Mouse (Mus musculus) fibroblast of lung, adult 2 months (primary cell): ENCODE measurements around the gene Nrde2.
A peak's percentile ranks its signal among the peaks of the same experiment; 100 is the strongest.

ENCODE experiments used
- DNase-seq: peaks from one replicate; pipeline ENCODE4 v3.0.0-alpha.2; 2011; ENCODE audit warnings: low read depth

The Nrde2 gene

DNA sequence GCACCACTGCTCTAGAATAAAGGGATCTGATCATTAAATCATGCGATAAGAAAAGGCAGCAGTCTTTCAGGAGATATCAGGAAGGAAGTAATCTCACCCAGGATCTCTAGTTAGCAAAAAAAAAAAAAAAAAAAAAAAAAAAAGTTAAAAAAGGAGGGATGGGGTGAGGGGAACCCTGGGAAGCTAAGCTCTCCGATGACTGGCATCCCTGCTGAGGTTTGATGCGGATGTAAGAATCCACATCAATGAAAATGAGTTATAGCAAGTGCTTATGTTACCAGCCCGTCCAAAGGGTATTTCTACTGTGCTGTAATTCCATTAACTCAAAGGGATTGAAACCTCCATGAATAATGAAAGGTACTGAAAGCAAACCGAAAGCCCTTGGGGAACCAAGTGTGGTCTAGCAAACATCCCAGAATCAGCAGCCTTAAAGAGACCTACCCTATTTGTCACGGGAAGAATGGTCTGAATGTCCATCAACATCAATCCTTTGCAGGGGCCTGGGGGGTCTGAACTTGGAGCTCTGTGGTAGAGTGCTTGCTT is 19.5 kb upstream of the Nrde2 start:
- no peak for DNase-seq

DNA sequence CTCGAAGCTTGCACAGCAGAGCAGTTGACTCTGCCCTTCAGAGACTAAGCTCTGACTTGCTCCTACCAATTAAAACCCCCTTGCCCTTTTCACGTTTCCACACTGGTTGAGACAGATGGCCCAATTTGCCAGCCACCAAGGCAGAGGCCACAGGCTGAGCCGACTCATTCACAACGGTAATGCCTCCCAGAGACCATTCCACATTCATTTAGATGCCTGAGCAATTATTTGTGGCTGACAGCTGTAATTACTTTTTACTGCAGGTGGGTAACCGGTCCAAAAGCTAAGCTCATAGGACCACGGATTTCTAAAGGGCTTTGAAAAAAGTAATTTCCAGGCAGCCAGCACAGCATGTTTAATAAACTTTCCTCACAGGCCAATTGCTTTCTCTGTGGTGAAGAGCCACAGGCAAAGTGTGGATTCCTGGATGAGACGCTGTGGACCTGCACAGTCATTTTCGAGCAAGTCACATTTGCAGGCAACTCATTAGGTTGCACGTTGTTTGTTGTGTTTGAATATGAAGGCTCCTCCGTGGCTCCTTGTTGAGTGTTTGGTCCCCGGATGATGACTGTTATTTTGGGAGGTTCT is 17.1 kb upstream of the Nrde2 start:
- DNase-seq, result no peak

DNA sequence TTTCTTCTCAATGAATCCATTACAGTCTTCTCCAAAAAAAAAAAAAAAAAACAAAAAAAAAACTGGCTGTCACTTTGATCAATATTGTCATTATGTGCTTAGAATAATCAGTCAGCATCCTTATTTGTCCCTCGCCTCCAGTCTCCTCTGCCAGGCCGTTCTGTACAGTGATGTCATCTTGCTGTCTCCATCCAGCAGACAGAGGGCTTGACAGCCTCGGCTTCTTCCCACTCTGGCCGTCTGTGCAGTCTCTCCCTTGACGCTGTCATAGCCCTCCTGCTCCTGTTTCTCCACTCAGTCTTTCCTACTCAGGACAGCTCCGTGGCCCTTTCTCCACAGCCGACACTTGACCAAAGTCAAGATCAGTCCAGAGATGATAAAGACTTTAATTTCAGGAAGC is 13.0 kb upstream of the Nrde2 start:
- DNase-seq, result no peak

DNA sequence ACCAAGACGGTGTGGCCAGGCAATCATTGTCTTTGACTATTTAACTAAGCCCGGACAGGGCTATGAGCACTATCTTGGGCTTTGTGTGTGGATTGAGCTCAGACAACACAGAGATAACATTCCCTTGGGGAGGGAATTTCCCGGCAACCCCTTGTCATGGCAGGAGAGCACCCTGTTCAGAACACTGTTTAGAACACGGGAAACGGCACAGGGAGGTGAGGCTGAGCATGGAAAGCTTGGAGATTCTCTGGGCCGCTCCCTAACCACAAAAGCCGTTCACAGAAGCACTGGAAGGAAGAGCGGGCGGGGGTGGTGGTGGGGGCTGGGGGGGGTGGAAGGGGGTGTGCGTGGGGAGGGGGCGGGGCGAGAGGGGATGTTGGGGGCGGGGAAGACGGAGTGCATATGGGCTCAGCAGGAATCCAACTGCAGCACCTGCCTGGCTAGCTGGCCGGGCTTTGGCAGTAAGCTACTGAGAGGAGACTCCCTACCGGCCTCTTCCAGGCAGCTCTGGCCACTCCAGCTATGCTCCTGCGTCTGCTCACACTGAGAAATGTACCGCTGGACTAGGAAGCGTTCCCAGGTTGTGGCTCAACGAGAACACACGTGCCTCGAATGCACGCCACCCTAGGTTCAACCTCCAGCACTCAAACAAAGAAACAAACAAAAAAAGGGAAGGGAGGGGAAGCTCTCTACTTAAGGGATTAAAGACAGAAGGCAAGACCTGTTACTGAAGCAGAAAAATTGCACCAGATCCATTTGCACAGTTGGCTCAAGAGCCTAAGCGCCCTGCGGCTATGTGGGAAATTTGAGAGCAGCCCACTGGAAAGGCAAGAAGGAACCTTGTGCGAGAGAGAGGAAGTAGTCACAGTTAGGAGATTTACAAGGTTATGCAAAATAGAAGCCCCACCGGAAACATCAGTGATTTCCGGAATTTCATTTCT is 8.7 kb upstream of the Nrde2 start:
- DNase-seq, result no peak

DNA sequence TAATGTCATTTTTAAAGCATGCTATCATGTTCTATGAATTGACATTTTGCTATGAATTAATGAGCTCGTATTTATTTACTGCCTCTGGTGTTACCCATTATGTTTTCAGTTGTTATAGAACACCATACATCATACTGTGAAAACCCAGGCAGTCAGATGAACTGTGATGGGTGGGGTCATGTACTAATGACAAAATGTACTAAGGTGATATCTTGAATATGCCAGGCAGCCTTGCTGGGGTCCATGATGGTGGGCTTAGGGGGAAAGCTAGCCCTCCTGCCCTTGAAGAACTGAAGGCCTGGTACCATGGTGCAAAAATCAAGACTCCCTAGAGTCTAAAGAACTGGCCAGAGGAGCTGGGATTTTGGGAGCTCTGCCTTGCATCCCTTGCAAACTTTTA is 8.0 kb upstream of the Nrde2 start:
- no peak for DNase-seq

DNA sequence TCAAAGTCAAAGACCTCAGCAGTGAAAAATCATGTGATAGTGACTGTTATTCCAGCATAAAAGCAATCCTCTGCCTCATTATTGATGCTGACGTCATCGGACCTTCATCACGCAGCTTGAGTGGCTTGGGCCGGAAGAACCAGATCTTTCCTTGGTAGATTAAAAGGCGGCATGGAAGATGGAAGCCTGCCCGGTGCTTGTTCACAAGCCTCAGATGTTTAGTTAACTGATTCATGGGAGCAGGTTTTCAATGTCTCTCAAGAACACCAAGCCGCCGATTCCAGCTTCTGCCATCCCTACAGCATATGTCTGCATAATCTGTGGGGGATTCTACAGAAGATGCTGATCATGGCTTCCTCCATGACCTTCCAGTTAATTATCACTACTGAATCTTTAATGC is 7.5 kb upstream of the Nrde2 start:
- no peak for DNase-seq

DNA sequence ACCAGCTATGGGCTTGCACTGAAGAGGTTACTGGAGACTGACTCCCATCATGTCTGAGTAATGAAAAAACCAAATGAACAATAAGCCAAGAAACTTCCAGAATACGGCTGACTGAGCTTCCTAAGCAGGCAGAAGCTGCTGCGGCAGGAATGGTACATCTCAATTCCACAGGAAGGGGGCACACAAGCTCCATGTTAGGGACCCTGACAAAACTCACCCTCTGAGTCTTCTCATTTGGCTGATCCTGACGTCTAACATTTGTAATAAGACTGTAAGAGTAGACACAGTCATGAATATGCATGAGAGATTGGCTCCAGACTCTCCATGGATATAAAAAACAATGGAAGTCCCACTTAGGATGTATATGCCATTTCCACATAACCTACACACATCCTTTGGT is 6.7 kb upstream of the Nrde2 start:
- DNase-seq, result no peak

DNA sequence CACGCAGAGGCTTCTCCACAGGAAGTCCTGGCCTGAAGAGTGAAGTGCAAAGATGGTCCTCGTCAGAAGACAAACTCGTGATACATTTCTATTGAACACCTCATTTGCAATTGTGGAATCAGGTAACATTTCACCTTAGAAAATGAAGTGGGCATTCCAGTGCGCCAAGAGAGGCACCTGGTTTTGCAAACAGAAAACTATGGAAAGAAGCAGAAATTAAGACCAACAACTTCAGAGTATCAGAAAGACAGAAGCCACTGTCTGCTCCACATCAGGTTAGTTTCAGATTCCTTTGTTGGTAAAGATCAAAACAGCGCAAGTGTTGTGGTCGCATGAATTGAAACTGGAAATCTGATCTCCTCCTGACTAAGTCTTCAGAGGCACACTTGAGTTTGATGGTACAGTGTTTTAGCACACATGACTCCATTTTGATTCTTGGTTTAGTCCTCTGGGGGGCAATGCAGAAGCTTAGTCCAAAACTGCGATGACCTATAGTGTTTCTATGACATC is 5.6 kb upstream of the Nrde2 start:
- DNase-seq, result no peak

DNA sequence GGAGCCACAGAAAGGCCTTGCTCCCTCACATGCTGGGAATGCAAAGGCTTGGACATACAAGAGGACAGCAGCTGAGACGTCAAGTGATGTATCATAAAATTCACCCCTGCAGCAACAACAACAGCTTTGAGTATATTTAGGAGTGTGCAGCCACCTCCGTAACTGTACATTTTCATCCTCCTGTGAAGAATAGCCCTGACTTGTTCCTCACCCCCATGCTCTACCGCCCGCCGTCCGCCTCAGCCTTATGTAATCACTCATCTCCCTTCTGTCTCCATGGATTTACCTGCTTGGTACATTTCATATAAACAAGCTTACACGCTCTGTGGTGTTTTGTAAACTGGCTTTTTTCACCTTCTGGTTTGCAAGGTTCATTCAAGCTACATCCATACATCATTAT is 7.0 kb downstream of the Nrde2 start:
- no peak for DNase-seq

DNA sequence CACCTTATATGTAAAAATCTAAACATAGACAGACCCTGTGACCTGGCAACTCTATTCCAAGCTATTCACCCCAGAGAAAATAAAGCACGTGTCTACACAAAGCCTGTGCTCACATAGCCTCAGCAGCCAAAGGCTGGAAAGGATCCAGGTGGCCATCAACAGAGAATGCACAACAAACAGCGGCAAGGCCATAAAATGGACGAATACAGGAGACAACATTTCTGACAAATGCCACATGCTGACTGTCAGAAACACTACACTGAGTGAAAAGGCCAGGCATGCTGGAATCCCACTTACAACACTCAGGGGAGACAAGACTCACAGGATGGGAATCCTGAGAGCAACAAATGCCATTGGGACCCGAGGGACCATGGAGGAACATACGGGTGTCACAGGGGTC is 15.2 kb downstream of the Nrde2 start:
- DNase-seq, result no peak

DNA sequence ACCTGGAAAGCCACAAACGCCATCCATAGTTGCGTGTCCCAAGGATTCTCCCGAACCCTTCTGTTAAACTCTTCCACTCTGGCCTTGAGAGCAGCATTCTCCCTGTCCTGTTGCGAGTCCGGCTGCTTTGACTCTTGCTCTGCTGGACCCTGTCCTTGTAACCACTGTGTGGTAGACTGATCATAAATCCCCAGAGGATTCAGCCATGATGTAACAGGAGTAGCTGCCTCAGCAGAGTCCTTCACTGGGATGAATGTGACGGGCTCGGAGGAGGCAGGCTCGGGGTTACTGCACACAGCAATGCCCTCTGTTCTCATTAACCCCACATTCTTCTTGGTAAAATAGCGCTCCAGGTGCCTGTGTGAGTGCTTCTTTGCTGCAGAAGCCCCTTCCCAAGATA is 15.7 kb downstream of the Nrde2 start:
- no peak for DNase-seq

DNA sequence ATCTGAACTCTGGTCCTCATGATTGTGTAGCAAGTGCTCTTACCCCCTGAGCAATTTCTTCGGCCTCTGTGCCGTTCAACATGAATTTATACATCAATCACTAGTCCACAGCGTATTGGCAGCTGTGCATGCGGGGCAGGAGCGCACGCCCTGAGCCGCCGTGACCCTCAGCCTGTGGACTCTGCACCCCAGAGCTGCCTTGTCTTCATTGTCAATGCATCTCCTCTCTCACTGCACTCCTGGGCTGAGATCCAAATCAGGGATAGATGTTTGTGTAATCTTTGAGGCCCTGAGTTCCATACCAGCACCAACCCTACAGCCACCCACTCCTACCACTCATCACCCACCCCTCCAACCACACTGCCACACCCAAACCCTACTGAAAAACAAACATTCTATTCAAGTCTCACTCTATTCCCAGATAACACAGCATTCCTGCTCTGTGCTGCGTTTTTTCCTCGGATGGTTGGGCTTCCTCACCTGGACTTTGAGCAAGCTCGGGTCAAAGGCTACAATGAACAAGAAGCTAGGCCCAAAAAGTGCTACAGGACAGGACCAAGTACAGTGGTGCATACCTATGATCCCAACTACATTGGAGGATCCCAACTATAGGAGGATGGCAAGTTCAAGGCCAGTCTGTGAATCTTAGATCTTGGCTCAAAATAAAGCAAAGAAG is 16.5 kb downstream of the Nrde2 start:
- no peak for DNase-seq

DNA sequence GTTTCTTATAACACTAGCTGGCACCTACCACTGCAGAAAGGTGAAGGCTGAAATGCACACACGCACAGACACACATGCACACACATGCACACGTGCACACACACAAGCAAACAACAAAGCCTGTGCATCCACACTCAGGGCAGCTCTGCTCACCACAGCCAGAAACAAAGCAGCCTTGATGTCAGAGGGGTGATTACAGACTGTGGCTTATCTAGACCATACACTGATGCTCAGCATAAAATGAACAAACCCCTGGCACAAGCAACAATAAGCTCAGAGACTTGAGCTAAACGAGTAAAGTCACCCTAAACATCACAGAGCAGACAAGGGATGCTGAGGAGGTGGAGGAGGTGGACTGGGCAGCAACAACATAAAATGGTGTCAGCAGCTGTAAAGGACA is 24.3 kb downstream of the Nrde2 start:
- no peak for DNase-seq

DNA sequence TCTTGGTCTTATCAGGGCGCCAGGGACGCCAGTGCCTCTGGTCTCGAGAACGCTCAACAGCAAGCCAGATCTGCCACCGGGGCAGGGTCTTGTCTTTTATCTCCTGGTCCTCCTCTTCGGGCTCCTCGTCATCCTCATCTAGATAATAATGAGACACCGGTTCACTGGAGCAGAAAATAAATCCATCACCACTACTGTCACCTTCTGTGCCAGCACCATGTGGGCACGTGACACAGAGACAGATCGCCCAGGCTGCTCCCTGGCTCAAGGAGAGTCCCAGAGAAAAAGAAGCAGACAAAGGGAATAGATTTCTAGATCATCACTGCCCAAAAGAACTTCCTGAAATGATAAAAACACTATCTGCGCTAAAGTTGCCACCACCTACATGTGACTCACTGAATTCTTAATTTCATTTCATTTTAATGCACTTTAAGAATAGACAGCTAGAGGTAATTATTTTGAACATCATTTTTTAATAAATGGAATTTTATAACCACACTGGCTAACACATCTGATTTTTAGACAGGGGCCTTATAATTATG is 25.0 kb downstream of the Nrde2 start:
- no peak for DNase-seq

DNA sequence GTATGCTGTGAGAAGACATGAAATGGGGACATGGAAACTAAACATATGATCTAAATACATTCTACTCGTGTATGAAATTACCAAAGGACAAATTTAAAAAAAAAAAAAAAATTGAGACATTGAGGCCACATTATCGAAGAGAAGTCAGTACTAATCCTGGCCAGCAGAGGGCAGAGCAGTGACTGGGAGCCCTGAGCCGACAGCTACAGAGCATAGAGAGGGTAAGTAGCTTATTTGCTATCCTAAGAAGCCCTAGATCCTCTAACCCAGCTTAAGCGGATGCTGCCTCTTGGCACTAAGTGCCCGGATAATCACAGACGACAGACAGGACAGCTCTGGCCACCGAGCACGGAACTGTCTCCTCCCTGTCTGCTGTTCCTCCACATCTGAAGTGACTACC is 27.8 kb downstream of the Nrde2 start:
- peak; percentile 56 for DNase-seq

DNA sequence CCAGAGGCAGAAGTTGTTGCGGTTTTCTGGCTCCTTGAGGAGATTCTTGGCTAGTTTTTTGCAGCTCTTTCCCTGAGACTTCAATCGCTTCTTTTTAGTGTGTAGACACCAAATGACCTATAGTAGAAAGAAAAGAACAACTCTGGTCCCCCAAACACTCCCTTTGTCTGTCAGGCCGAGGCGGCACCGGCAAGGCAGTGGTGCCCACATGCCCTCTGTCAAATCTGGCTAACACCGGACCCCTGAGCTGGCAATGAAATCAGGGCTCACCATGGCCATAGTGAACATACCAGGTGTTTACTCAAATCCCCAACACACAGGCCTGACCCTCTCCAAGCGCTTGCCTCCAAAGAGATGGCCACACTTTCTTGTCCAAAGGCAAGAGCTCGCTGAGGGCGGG is 28.3 kb downstream of the Nrde2 start:
- DNase-seq, result no peak

DNA sequence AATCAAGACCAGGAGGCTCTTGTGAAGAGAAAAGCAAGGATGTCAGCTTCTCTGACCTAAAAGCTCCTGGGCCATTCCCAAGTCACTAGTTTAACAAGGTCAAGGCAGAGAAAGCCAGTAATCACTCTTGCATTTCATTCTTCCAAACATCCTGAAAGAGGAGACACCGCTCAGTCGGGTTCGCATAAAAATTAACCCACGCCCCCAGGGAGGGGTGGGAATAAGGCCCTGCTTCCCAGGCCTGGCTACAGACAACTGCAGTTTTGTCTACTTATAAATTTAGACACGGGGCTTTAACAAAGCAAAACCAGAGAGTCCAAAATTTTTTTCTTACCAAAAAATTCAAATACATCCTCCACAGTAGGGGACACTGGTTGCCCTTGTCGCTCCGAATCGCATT is 30.5 kb downstream of the Nrde2 start:
- DNase-seq, result no peak

DNA sequence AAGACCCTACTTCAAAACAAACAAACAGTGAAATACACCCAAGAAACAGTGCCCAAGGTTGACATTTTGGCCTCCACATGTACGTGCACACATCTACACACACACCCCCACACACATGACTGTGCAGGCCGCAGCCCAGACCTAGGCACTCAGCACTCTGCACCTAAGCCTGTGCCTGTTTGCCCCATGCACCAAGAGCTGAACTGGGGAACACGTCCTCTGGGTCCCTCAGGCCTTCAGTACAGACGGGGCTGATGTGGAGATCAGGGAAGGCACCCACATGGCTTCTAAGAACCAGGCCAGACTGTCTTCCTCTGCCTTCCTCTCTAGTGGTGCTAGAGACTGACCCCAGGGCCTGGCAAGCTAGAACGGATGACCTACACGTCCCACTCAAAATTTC is 30.9 kb downstream of the Nrde2 start:
- no peak for DNase-seq

DNA sequence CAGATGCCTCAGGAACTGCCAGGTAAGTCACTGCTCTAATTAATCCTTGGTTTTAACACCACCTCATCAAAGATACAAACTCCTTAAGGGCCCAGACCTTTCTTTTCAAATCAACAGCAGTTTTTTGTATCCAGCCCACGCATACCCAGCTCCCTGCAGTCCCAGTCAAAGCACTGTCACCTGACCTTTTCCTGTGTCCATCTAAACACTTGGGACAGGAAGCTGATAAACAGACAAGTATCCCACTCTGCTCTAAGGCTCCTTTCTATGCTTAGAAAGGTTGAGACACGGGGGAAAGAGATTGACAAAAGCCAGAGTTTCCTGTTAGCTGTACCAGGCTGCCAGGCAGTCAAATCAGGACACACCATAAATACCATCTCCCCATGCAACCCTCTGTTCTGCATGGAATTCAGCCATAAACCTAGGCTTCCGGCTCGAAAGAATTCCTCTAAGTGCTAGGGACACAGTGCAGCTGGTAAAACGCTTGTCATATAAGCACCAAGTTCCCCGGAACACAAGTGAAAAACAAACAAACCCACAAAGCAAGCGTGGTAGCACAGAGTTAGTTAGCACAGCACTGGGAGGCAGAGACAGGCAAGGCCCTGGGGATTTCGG is 31.5 kb downstream of the Nrde2 start:
- DNase-seq, result no peak

DNA sequence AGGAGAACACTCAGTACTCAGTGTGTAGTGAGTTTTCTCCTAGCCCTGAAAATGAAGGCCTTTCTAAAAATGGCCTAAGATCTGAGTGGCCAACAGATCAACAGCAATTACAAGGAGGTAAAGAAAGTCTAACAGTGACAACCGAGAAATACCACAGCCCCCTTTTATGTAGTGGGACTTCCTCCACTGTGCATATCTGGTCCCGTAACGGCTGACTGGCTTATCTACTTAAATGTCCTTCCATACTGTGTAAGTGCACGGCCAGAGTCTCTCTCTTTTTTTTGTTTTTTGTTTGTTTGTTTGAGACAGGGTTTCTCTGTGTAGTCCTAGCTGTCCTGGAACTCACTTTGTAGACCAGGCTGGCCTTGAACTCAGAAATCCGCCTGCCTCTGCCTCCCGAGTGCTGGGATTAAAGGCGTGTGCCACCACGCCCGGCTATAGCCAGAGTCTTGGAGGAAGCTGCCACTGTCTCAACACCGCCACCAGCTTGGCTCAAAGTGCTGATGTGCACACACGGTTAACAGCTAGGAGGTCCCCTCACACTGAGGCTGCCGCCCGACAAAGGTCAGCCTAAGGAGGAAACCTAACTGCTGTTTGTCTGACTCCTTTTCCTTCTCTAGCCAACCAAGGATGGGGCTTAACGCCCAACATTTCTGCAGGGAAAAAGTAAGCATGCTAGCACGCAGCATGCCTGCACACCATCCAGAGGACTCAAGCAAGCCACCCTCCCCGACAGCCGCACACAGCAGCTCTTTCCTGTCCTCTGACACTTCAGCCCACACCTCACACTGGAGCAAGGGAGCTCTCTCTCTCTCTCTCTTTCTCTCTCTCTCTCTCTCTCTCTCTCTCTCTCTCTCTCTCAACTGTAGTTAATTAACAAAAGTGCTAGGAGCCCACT is 32.2 kb downstream of the Nrde2 start:
- DNase-seq, result no peak
